Mouse (Mus musculus) monocyte, adult 2 months (primary cell): ENCODE results near the gene Cnih1.
"Not testable (repeated sequence)": the region's sequence is repeated elsewhere in the genome, so short reads cannot be mapped to it uniquely, and the experiment has no call there.

ENCODE experiments used
- DNase-seq, 2 experiments: peaks; one replicate each; pipeline ENCODE4 v3.0.0; 2022; ENCODE audit warnings: low spot score in 2 of 2, low read depth in 1 of 2

Gene Cnih1

DNA sequence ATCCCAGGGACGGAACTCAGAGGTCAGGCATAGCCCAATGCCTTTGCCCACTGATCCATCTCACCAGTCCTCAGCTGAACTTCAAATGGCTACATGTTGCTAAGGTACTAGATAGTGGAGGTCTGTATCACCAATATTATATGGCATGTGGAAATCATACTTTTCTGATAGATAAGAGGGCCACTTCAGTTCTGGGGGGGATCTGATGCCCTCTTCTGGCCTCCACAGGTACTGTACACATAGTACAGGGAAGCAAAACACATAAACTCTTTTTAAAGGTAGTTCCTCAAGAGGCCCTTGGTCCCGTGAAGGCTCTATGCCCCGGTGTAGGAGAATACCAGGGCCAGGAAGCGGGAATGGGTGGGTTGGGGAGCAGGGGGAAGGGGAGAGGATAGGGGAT is 2.1 kb upstream of the Cnih1 start:
- no peak for DNase-seq

DNA sequence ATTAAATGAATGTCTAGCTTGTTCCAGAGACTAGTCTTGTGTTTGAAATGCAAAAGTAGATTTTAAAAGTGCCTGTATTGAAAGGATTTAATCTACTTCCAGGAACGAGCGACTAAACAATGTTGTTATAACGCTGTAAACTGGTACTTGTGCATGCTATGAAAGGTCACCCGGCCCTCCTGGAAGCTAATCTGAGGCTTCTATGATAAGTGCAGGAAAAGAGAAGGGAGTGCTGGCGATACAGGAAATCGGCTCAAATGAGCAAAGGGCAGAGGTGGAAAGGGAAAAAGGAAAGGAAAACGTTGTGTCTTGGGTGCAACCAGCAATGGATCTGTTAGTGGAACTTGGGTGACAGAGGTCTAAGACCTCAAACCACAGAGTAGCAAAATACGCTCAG is 292 bp upstream of the Cnih1 start:
- no peak for DNase-seq

DNA sequence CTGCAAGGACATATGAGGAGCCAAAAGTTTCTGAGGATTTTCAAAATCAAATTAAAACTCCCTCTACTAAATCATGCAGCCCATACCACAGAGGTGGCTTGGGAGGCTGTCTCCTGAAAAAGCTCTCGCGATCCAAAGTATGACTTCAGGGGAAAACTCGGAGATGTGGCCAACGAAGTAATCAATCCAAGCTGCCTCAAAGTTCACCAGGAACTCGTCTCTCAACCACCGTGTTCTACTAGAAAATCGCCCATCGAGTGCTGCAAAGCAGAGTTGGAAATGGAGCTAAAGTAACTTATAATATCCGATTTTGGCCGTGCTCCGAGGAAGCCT is 791 bp downstream of the Cnih1 start:
- DNase-seq = no peak

DNA sequence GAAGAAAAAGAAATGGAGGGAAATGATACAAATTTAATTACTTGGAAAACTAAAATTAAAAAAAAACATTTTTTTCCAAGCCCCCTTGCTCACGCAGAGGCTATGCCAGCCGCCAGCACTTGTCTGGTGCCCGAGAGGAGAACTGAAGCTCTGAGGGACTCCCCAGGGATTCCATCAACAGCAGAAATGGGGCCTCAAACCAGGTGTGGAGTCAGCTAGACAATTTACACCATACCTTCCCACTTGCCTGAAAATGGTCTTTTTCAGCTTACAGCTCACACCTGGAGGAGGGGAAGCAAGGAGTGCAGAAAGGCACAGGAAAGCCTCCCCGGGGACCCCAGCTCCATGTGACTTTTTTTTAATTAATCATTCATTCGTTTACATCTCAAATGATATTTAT is 3.0 kb downstream of the Cnih1 start:
- DNase-seq = no peak

DNA sequence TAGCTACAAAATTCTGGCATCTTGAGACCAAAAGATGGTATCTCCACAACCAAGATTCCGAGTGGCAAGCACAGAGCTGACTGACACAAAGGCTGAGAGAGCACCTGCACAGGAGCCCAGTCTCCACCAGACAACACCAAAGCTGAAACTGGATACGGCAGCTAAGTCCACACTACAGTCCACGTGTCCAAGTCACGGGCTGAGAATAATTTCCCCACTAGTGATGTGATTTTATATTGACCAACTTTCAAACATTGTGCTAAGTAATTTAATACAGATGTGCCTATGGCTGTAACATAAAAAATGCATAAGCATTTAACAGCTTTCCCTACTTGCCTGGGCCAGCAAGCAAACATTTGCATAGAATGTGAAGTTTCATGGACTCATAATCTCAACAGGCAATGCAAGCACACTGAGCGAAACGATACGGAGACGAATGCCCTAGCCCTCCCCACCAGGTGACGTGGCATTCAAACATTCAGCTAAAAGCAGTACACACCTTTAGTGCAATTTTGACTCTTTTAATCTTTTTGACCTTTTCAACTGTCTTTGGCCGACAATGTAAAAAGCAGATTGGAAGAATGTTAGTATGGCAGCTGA is 4.8 kb downstream of the Cnih1 start:
- DNase-seq = no peak

DNA sequence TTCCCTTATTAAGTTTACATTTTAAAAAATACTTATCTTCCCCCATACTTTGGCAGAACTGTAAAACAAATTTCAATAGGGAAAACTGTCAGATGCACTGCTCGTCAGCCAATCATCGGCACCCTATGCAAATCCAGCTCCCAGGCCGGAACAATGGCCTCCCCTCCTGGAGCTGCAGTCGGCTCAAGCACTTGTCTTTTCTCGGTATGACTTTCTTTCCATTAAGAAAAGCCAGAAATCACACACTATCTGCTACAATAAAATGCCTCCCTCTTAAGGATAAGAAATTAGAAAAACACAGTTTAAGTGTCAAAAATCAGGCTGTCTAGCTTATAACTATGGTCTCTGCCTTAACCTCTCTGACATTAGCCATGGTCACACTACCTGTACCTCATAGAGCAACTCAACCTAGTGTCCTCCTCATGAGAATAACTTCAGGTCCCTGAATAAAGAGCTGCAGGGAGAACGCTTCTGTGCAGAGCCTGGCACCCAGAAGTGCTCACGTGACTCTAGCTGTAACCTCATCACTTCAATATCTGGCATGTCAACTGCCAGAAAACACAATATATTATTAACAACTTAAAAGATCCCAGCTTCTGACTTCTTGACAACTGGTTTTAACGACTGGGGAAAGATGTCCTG is 5.9 kb downstream of the Cnih1 start:
- DNase-seq = no peak

DNA sequence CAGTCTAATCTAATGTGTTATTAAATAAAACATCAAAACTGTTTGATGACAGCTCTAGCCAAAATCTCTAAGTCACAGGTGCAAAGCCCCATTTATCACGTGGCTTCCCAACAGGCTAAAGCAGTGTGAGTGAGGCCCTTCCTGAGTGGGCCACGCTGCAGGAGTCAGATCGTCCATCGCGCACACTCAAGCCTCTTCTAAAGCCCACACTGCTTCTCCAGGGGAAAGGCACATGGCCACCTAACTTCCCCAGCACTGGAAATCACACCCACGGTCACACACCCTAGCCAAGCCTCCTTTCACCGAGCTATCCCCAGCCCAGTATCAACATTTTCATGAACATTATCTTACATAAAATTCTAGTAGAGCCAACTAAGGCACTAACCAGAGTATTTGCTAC is 7.1 kb downstream of the Cnih1 start:
- no peak for DNase-seq

DNA sequence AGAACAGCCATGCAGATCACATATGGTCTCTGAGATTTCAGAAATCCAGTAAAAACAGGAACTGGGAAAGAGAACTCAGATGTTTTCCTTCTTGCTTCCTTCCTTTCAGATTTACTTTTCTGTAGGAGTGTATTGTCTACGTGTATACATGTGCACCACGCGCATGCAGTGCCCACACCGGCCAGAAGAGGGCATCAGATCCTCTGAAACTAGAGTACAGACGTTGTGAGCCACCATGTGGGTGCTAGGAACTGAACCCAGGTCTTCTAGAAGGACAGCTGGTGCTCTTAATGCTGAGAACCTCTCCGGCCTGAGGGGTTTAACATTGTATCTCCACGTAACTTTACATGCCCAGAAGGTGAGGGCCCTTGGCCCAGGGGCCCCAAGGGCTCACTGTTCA is 9.0 kb downstream of the Cnih1 start:
- no peak for DNase-seq

DNA sequence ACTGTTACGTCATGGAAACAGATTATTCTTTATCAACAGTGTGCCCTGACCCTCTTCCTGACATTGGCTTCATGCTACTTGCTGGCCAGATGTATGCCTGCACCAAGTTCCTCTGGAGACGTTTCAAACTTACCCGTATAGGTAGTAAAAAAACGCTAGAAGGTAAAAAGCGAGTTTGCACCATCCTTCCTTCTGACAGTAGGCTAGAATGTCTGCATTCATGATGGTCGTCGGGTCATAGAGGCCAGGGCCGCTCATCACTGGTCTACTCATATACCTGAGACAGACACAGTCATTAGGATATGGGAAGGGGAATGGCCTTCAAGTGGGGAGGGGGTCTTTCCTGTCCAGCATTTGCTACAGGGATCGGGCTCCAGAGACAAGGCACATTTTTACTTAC is 9.5 kb downstream of the Cnih1 start:
- no peak for DNase-seq

DNA sequence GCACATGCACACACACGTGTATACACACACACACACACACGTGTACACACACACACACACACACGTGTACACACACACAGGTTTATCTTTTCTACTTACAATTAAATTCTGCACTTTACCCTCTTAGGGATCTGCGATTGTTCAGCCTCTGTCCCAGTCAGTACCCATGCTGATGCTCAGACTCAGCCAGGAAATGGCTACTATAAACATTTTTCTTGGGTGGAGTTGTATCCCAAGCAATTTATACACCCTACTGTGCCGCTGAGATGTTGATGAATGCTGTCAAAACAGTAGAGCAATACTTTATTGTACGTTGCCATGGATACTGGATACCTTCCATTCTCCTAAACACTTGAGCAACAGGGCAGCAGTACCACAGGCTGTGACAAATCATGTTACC is 18.2 kb downstream of the Cnih1 start:
- DNase-seq = no peak

DNA sequence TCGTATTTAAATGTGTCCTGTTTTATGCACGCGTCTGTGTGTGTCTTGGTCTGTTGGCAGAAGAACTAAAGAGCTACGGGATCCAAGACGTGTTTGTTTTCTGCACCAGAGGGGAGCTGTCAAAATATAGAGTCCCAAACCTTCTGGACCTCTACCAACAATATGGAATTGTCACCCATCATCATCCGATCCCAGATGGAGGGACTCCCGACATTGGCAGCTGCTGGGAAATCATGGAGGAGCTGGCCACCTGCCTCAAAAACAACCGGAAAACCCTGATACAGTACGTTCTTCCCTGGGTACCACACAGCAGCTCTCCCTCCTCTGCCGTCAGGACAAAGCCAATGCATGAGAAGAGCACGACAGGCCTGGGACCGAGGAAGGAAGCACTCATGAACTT is 21.1 kb downstream of the Cnih1 start:
- DNase-seq = no peak

DNA sequence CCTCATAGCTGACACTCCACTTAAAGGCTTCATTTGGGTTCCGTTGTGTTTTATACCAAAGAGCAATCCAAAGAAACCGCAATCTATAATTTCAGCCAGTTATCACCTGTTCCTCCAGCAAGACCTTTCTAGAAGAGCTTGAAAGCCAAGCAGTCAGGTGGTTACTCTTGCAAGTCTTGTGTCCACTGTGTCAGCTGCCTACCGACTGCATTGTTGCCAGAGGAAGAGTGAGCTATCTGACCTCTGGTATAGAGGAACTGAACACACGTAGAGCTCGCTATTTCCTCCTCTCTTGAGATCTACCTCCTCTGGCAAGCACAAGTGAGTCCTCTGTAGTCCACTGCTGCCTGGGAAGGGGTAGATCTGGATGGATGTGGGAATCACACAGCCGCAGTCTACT is 27.0 kb downstream of the Cnih1 start:
- DNase-seq = no peak

DNA sequence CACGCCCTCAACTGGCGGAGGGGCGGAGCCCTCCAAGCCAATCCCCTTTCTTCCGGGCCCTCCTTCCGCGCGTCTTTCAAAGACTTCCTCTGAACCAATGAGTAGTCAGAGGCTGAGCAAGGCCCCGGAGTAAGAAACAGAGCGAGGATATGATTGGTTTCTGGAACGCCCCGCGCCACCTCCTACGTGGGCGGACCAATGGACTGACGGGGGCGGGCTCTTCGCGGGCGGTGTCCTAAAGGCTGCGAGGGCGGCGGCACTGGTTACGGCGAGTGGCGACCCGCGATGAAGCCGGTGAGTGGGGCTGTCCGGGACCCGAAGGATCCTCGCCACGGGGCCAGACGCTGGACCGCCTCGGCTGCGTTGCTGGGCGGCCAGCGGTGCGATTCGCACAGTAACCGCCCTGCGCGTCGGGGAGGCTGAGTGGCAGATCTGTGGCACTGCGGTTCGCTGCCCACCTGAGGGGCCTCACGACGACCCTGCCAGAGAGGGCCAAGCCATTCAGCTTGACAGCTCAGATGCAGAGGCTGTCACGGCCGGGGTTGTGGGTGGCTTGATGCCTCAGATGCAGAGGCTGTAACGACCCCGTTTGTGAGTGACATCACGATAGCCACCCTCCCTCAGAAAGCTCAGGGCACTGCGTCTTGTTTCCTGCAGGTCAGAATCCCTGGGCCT is 27.7 kb downstream of the Cnih1 start, which contains the start of gene Cdkn3:
Cdkn3 (plus strand) TSS at position 187 of the 675 bp plus-strand sequence.
- peak; percentile 92 for DNase-seq

DNA sequence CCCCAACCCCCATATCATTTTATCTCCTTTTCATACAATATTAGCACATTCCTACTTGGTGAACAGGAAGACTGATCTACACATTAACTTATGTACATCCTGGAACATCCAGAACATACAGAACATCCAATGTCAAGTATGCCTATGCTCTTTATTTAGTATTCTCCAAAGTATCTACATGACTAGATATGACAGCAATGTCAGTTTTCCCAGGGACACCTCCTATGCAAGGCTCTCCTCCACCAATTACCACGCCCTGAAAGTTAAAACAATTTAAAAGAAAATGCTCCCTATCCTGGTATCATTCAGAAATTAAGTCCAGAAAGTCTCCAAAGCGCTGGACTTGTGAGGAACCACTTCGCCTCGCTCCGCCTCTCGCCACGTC is 28.2 kb downstream of the Cnih1 start:
- DNase-seq = no peak

DNA sequence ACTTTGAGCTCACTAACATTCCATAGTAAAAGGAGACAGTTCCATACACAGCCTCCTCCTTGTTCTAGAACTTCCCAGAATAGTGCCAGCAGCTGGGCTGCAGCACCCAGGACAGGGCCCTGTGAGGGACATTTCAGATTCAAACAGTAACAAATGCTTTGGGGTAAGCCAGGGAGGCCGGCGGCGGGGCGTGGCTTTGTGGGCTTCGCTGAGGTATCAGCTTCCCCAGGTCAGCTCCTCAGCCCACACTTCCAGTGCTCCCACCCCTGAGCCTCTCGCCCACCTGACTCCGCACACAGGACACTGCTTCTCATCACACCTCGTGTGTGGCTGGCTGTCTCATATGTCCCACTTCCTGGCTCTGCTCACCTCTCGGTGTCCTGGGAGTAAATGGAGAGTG is 30.5 kb downstream of the Cnih1 start:
- no peak for DNase-seq

DNA sequence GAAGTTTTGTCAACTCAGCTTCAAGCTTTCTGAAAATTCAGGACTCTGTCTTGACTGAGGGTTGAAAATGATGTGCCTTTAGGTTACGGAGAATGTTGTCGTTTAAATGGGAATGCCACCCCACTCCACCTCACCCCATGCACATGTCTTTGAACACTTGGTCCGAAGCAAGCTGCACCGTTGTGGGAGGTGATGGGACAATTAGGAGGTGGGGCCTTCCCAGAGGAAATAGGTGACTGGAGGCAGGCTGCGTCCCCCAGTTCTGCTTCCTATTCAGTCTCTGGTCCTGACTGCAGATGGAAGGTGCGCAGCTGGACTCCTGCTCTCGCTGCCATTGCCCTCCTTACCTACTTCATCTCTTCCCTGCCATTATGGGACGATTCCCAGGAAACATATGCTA is 32.4 kb downstream of the Cnih1 start:
- DNase-seq = no peak

DNA sequence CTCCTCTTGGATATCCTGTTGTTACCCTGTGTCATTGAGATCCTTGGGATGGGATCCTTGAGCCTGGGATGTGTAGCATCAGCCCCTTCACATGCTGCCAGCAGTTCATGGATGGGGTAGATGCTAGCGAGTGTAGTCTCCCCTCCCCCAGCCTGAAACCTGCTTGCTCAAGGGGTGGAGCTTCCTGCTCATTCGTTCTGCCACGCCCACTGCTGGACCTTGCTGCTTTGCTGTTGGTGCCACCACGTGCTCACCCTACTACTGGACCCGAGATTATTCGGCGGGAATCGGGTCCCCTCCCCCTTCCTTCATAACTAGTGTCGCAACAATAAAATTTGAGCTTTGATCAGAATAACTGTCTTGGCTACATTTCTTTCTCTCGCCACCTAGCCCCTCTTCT is 33.8 kb downstream of the Cnih1 start:
- not testable (repeated sequence) for DNase-seq

DNA sequence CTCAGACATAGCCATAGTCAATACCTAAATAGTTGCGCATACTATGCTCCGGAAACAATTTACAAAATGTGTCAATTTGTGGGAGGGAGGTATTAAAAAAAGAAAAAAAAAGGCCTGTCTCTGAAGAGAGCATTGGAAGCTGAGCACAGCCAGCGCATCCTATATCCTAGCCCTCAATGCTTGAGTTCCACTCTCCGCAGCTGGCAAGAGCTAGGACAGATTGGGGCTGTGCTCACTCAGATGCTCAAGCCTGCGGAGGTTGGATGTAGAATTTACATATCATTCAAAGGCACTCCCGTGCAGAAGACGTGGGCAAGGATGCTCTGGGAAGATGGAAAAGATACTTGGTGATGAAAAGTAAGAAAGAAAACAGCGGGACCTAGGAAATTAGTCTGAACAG is 42.8 kb downstream of the Cnih1 start:
- DNase-seq = no peak

DNA sequence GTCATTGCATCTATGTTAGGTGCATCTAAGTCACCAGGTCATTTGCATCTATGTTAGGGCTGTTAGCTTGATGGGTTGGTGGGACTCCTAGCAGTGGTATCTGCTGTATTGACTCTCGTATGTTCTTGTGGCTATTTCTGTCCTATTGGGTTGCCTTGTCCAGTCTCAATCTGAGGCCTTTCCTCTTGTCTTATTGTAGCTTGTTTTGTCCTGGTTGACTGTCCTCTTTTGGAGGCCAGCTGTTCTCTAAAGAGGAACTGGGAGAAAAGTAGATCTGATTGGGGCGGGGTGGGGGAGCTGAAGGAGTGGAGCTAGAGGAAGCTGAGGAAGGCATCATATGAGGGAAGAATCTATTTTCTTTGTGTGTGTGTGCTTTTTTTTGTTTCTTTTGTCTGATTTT is 45.5 kb downstream of the Cnih1 start:
- DNase-seq = no peak

DNA sequence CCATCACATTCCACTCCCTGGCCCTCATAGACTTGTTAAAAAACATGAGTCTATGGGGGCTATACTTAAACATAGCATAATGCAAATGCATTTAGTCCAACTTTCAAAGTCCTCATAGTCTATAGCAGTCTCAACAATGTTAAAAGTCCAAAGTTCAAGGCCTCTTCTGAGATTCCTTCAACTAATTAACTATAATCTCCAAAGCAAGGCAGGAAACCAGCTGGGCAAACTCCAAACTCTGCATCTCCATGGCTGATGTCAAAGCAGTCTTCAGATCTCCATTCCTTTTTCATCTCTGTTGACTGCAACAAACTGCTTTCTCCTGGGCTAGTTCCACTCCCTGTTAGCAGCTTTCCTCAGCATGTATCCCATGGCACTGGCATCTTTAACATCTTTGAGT is 50.9 kb downstream of the Cnih1 start:
- DNase-seq = not testable (repeated sequence)

DNA sequence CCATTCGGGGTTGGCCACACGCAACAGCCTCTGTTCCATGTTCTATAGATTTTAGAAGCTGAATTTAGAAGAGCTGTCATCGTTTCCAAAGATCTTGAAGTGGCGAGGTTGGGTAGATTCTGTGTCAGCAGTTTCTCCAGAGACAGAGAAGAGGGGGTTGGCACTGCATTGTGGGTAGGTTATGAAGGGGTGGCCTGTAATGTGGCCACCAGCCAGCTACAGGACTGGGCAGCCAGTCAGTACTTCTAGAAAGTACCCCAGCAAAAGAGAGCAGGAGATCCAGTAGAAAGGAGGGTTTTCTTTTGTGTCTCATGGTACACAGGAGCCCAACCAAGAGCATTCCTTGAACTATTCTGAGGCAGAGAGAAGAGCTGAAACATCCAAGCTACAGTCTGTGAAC is 51.8 kb downstream of the Cnih1 start:
- no peak for DNase-seq

DNA sequence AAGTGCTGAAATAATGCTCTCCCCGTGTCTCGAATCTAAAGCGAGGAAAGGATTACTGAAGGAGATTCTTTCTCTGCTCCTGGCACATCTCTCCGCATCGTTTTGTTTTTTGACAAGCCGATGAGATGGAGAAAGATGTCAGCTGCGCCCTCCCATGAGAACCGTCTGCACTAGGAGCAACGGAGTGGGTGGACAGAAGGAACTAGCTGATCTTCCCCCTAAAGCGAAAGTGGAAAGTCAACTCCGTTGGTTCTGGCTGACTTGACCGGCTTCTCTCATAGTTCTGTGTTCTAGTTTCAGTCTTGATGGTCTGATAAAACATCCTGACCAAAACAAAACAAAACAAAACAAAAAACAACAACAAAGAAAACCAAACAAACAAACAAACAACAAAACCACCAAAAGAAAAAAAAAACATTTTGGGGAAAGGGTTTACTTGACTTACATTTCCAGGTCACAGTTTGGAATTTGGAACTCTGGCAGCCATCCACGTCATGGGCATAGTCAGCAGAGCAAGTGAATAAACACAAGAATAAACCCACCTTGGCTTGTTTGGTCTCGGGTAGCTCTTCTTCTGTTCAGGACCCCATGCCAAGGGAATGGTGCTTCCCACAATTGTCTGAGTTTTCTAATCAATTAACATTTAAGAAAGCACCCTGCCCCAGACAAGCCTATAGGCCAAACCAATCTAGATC is 53.3 kb downstream of the Cnih1 start:
- DNase-seq = no peak
